Mouse (Mus musculus) midbrain, embryonic 10.5 days (tissue): Measurements from ENCODE around the gene Madcam1. TPM values are rescaled to one million over a fixed set of nuclear protein-coding genes. Genes with fewer than 3 reads are reported as not detected.
A peak's percentile ranks its signal among the peaks of the same experiment; 100 is the strongest.

Source experiments
- DNase-seq: peaks from one replicate; pipeline ENCODE4 v3.0.0-alpha.2; 2017; ENCODE audit warnings: low spot score
- H3K27ac ChIP-seq: fragments of 300-500 bp; sonication (generic); replicated peaks from 2 replicates; pipeline ENCODE4 v1.5.1; 2016; ENCODE audit warnings: mild to moderate bottlenecking
- H3K27me3 ChIP-seq: fragments of 300-500 bp; sonication (generic); 2 replicates; pipeline ENCODE4 v1.6.1; 2016; ENCODE audit warnings: low read depth, mild to moderate bottlenecking; ENCODE audit not compliant: poor library complexity, severe bottlenecking
- H3K36me3 ChIP-seq: fragments of 300-500 bp; sonication (generic); 2 replicates; pipeline ENCODE4 v1.6.1; 2016; ENCODE audit warnings: mild to moderate bottlenecking, moderate library complexity
- H3K4me1 ChIP-seq: fragments of 300-500 bp; sonication (generic); 2 replicates; pipeline ENCODE4 v1.6.1; 2016
- H3K4me3 ChIP-seq: fragments of 300-500 bp; sonication (generic); 2 replicates; pipeline ENCODE4 v1.5.1; 2016; ENCODE audit warnings: mild to moderate bottlenecking, moderate library complexity
- H3K9me3 ChIP-seq: fragments of 300-500 bp; sonication (generic); replicated peaks from 2 replicates; pipeline ENCODE4 v1.6.1; 2016; ENCODE audit warnings: mild to moderate bottlenecking
- WGBS: fragments of 180-500 bp; shearing (Covaris S2); methylation state at CpG from one replicate; pipeline ENCODE4 v1.1.7; 2016; 5-methylcytosine and 5-hydroxymethylcytosine counted together
- polyA plus RNA-seq: library from polyadenylated mRNA; unstranded; fragments of >200 nt; fragmentation: Nextera tagmentation; extraction: Ambion mirVana; gene quantifications from 2 replicates; pipeline ENCODE4 v1.2.1, GENCODE M21; 2016

The Madcam1 gene
- polyA plus RNA-seq, 1 experiment from 2014 or later, result 0.89 TPM

DNA sequence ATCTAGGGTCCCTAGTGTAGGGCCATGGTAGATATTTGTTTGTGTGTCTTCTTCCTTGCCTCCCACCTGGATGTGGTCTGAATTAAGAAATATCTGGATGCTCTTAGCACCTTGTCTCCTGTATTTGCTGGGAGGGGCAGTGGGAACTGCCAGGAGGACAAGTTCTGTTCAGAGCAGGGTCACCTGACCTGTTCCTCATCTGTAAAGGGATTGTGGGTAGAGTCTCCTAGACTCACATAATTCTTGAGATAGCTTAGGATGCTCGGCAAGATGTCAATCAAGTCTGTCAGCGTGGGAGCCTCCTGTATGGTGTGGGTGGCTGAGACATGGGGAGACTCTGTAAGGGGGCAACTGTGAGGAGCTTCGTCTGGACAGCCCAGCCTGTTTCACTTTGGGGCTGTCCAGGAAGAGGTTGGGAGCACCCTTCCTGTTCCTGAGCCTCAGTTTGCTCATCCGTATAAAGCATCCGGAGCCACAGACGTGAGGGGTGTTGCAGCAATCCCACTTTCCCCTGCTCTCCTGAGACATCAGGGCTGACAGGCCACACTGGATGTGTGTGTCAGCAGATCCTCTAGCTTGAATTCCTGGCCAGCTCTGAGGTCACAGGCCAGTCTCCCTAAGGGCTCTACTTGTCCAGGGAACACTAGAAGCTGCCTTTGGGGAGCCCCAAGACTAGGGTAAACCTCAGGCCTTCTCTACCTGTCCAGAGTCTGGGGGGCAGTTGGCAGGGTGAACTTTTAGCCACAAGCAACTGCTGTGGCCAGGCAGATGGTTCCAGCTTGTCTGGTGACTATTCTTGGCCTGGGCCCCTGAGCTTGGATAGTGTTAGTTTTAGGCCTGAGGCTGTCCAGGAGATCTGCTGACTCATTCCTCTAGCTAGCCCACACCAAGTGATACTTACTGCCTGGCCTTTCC, 19.6 kb downstream of the Madcam1 start:
- Histone ChIP-seq H3K27ac (no peak overlapping the region), H3K4me3 (peak overlapping the region; percentile 79), H3K27me3 (no peaks in the 10 kb centered on the region), H3K4me1 (peaks cover 31% of the 10 kb centered on the region), H3K9me3 (no peaks in the 10 kb centered on the region), H3K36me3 (peaks cover 53% of the 10 kb centered on the region)
- 93% methylated on average over 6 of the region's 6 CpGs for WGBS
- no peak for DNase-seq

DNA sequence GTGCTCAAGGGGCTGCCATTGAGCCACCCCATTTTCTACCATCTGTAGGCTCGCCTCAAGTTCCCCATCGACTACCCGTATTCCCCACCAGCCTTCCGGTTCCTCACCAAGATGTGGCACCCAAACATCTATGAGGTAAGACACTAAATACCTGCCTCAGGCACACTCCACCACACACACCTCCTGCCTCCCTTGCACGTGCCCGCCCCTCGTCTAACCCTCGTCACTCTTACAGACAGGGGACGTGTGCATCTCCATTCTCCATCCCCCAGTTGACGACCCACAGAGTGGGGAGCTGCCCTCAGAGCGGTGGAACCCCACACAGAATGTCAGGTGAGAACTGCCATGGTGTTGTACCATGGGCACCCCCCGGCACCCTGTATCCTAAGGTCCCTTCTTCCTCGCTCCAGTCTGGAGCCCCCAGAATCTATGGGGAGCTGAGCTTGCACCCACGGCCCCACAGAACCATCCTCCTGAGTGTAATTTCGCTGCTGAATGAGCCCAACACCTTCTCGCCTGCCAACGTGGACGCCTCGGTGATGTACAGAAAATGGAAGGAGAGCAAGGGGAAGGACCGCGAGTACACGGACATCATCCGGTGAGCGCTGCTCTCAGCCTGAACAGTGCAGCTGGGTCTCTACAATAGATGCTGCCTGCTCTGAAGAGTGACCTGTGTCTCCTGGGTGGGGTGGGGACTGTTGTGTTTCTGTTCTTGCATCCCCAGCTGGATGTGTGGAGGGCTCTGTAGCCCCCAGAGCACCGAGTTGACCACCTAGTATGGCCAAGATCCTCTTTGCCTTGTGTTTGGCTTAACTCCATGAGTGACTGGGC, 20.6 kb downstream of the Madcam1 start:
- Histone ChIP-seq H3K27me3 (no peaks in the 10 kb centered on the region), H3K36me3 (peaks cover 63% of the 10 kb centered on the region), H3K4me3 (no peak overlapping the region), H3K27ac (no peak overlapping the region), H3K9me3 (no peaks in the 10 kb centered on the region), H3K4me1 (peaks cover 31% of the 10 kb centered on the region)
- 95% methylated on average over 25 of the region's 25 CpGs for WGBS
- no peak for DNase-seq

DNA sequence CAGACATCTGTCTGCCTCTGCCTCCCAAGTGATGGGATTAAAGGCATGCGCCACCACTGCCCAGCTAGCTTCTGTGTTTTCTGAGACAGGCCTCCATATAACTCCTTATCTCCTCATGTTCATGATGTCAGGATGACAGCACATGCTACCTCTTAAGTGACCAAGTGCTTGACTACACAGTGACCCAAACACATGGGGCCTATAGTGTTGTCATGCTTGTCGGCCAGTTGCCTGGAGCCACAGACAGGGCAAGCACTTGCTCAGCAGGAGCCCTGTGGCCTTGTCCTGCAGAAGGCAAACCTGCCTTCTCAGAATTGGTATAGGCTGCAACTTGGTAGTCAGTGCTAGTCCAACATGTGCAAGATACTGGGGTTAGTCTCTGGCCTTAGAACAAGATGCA, 21.9 kb downstream of the Madcam1 start:
- WGBS, result 93% methylated on average over 2 of the region's 2 CpGs
- peaks cover 24% of the 10 kb centered on the region for H3K4me1 ChIP-seq
- no peak overlapping the region for H3K27ac ChIP-seq
- no peak for DNase-seq
- peaks cover 65% of the 10 kb centered on the region for H3K36me3 ChIP-seq
- H3K9me3 ChIP-seq, result no peaks in the 10 kb centered on the region
- no peak overlapping the region for H3K4me3 ChIP-seq
- no peaks in the 10 kb centered on the region for H3K27me3 ChIP-seq

DNA sequence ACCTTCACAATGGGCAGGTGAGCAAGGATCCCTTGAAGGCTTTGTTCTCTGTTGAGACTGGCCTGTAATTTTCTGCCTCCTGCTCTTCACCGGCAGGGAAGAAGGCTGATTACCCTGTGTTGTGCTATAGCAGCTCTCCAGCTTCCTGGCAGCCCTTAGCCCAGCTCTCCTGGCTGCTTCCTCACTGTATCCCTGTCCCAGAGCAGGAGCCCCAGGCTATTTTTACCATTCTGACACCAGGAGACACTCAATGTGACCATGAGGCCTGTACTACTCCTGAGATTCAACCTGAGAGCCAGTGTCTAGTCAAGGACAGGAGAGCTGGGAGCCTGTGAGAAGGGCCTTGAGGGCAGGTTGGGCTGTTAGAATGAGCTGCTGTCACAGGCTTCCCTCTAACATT, 22.3 kb downstream of the Madcam1 start:
- DNase-seq, result no peak
- 100% methylated on average over 1 of the region's 1 CpGs for WGBS
- H3K27me3 ChIP-seq, result no peaks in the 10 kb centered on the region
- H3K4me1 ChIP-seq, result peaks cover 21% of the 10 kb centered on the region
- peaks cover 65% of the 10 kb centered on the region for H3K36me3 ChIP-seq
- H3K9me3 ChIP-seq, result no peaks in the 10 kb centered on the region
- H3K27ac ChIP-seq, result no peak overlapping the region
- H3K4me3 ChIP-seq, result no peak overlapping the region

DNA sequence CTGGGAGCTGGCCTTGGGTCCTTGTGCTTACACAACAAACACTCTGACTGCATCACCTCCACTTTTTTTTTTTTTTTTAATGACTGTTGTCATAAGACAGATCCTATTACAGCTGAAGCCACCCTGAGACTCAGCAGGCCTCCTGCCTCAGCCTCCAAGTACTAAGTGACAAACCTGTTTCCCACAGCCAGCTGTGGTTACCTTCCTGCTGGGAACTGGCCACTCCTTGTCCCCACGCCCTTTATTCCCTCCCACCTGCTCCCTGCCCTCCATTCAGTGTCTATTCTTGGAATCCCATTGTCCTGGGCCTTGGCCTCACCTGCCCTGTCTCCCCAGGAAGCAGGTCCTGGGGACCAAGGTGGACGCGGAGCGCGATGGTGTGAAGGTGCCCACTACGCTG, 23.2 kb downstream of the Madcam1 start:
- Histone ChIP-seq H3K9me3 (peaks cover 1% of the 10 kb centered on the region; the same call in 1 of the 2 replicates), H3K4me3 (no peak overlapping the region), H3K27ac (no peak overlapping the region), H3K27me3 (no peaks in the 10 kb centered on the region), H3K36me3 (peaks cover 65% of the 10 kb centered on the region), H3K4me1 (peaks cover 21% of the 10 kb centered on the region)
- WGBS, result 95% methylated on average over 6 of the region's 6 CpGs
- DNase-seq, result no peak

DNA sequence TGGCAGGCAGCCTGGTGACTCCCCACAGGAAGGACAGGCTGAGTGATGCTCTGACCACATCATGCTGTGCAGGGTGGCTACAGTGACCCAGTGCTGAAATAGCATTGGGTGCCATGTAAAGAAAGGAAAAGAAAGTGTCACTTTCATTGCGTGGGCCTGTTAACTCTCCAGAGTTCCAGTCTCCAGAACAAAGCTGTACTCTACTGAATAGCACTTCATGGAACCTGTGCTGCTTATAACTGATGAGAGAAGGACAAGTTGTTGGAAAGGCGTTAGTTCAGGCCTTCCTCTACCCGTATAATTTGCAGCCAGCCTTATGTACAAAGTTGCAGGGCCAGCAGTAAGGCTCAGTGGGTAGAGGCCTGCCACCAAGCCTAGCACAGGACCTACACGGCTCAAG, 24.4 kb downstream of the Madcam1 start, which contains the start of gene Gzmm:
Gene Gzmm (plus strand): TSS at position 301 of the 400 bp plus-strand sequence.
- WGBS, result 85% methylated on average over 4 of the region's 4 CpGs
- H3K4me3 ChIP-seq, result no peak within 1 kb of the TSS
- H3K27me3 ChIP-seq, result no peaks in the 10 kb centered on the region
- H3K9me3 ChIP-seq, result peaks cover 2% of the 10 kb centered on the region; the same call in 1 of the 2 replicates
- H3K36me3 ChIP-seq, result peaks cover 64% of the 10 kb centered on the region
- H3K4me1 ChIP-seq, result peaks cover 9% of the 10 kb centered on the region
- no peak for DNase-seq
- H3K27ac ChIP-seq, result no peak within 1 kb of the TSS

DNA sequence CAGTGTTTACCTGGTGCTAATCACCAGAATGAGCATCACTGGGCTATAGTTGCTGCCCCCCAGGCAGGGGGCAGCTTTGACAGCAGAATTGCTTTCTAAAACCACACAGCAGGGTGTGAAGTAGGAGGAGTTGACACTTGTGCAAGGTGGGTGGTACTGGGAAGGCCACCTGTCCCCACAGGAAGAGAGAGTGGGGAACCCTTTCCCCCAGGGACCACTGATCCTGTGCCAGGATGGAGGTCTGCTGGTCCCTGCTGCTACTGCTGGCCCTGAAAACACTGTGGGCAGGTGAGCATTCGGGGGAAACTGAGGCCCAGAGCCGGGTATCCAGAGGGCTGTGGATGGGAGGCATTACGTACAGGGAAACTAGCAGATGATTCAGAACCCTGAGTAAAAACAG, 24.8 kb downstream of the Madcam1 start:
- Histone ChIP-seq H3K36me3 (peaks cover 59% of the 10 kb centered on the region), H3K4me1 (peaks cover 4% of the 10 kb centered on the region), H3K9me3 (peaks cover 2% of the 10 kb centered on the region; the same call in 1 of the 2 replicates), H3K27me3 (no peaks in the 10 kb centered on the region), H3K4me3 (no peak overlapping the region), H3K27ac (no peak overlapping the region)
- WGBS, result 98% methylated on average over 3 of the region's 3 CpGs
- no peak for DNase-seq

DNA sequence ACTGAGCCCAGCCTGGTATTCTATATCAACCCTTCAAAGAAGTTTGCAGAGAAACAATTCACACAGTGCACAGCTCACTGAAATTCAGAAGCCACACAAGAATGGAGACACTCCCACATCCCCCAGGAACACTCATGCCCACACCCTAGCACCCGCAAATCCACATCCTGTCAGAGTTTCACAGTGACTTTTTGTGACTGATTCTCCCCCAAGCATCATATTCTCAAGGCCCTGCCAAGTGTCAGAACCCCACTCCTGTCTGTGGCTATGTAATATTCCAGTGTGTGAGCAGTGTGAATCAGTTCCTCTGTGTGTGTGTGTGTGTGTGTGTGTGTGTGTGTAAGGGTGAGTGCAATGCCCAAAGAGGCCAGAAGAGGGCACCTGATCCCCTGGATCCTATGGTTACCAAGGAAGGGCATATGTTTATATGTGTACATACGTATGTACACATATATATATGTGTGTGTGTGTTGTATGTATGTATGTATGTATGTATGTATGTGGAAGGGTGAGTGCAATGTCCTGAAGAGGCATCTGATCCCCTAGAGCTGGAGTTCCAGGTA, 27.7 kb downstream of the Madcam1 start:
- no peak overlapping the region for H3K27ac ChIP-seq
- WGBS, result 94% methylated on average over 2 of the region's 2 CpGs
- H3K9me3 ChIP-seq, result peaks cover 2% of the 10 kb centered on the region; the same call in 1 of the 2 replicates
- peaks cover 30% of the 10 kb centered on the region for H3K36me3 ChIP-seq
- H3K27me3 ChIP-seq, result no peaks in the 10 kb centered on the region
- H3K4me3 ChIP-seq, result no peak overlapping the region
- DNase-seq, result no peak
- no peaks in the 10 kb centered on the region; the same call in 1 of the 2 replicates for H3K4me1 ChIP-seq

DNA sequence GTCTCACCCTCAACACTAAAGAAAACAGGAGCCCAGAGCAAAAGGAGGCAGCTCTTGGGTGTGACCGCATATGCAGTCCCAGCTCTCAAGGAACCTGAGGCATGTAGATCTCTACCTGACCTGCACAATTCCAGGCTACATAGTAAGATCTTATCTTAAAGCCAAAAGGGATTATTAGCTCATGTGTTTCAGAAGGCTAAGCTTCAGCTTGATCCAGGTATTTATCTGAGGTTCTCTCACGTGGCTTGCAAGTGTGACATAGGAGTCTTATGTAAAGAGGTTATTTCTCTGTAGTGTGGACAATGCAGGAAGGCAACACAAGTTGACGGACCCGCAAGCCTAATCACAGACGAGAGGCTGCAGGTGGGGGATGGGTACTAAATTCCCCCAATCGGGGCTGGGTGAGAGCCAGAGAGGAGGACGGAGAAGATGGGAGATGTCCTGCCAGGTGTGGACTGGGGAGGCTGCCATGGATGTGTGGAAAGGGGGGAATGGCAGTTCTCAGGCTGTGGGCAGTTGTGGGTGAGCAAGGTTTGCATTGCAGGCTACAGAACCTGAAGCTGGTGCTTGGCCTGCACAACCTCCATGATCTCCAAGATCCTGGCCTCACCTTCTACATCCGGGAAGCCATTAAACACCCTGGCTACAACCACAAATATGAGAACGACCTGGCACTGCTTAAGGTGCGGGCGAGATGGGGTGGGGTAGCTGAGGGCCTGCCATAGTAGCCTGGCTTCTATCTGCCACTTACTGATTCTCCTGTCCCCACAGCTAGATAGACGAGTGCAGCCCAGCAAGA, 29.4 kb downstream of the Madcam1 start:
- no peaks in the 10 kb centered on the region; the same call in 1 of the 2 replicates for H3K4me1 ChIP-seq
- no peak overlapping the region for H3K4me3 ChIP-seq
- peaks cover 13% of the 10 kb centered on the region for H3K36me3 ChIP-seq
- no peaks in the 10 kb centered on the region for H3K27me3 ChIP-seq
- WGBS, result 81% methylated on average over 12 of the region's 12 CpGs
- DNase-seq, result no peak
- H3K9me3 ChIP-seq, result peaks cover 2% of the 10 kb centered on the region; the same call in 1 of the 2 replicates
- H3K27ac ChIP-seq, result no peak overlapping the region

DNA sequence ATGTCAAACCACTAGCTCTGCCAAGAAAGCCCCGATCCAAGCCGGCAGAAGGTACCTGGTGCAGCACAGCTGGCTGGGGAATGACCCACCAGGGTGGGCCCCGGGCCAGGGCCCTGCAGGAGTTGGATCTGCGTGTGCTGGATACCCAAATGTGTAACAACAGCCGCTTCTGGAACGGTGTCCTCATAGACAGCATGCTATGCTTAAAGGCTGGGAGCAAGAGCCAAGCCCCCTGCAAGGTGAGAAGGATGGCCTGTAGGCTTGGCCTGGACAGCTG, 30.0 kb downstream of the Madcam1 start:
- no peak for DNase-seq
- H3K4me1 ChIP-seq, result no peaks in the 10 kb centered on the region; the same call in 1 of the 2 replicates
- WGBS, result 88% methylated on average over 6 of the region's 6 CpGs
- H3K36me3 ChIP-seq, result peaks cover 8% of the 10 kb centered on the region
- no peak overlapping the region for H3K27ac ChIP-seq
- H3K9me3 ChIP-seq, result peaks cover 2% of the 10 kb centered on the region; the same call in 1 of the 2 replicates
- no peak overlapping the region for H3K4me3 ChIP-seq
- no peaks in the 10 kb centered on the region for H3K27me3 ChIP-seq

DNA sequence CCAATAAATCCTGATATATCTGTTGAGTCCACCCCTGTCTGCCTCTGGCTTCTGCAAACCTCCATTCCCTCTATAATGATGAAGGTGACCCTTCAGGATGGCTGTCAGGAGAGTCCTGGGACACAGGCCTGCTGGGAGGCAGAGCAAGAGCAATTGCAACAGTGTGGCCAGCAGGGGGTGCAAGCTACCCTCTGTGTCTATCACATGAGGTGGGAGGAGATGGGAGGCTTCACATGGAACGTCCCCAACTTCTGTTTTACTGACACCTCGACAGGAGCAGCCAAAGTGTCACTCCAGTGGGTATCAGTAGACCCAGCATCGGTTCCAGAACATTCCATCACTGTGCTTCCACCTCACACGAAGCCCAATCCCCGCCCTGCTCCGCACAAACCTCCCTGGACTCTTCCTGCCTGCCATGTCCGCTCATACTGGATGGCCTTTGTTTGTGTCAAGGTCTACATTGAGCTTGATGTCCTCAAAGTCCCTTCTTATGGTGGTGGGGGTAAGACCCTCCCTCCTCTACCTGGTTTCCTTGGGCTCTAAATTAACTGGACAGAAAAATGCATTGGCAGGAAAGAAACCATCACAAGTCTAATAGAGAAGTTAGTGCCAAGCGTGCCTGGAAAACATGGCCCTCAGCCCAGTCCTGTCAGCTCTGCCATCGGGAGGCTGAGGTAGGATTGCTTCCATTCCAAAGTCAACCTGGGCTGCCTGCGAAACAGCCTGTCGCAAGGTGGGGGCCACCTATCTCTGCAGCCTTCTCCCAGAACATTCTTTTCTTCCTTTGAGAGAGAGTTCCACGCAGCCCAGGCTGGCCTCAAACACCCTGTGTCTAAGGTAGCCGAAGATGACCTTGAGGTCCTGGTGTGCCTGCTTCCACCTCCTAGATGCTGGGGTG, 31.1 kb downstream of the Madcam1 start:
- 74% methylated on average over 13 of the region's 13 CpGs for WGBS
- peaks cover 2% of the 10 kb centered on the region; the same call in 1 of the 2 replicates for H3K9me3 ChIP-seq
- H3K27ac ChIP-seq, result no peak overlapping the region
- DNase-seq, result peak; percentile 69
- no peaks in the 10 kb centered on the region for H3K27me3 ChIP-seq
- no peaks in the 10 kb centered on the region; the same call in 1 of the 2 replicates for H3K4me1 ChIP-seq
- no peaks in the 10 kb centered on the region for H3K36me3 ChIP-seq
- 0 out of 2 replicates have a peak overlapping the region, but pooled peaks have one; percentile 1 for H3K4me3 ChIP-seq
